Mouse (Mus musculus) CH12.LX (cell line): ENCODE data around the gene Psmd7.

Source experiments
- CTCF ChIP-seq, 2 experiments: IDR thresholded peaks in 1 of 2; conservative IDR thresholded peaks in 1 of 2; 2 replicates each; pipeline ENCODE4 v1.5.1; 2011 to 2012; ENCODE audit warnings: low read depth in 2 of 2, low read length in 2 of 2, improper control_type of control experiment in 1 of 2, inconsistent platforms in 1 of 2, mild to moderate bottlenecking in 1 of 2, moderate library complexity in 1 of 2
- JUND ChIP-seq: conservative IDR thresholded peaks from 2 replicates; pipeline ENCODE4 v1.6.1; 2011; ENCODE audit warnings: low read depth, low read length, improper control_type of control experiment
- POLR2A ChIP-seq: IDR thresholded peaks from 2 replicates; pipeline ENCODE4 v1.6.1; 2011; ENCODE audit warnings: low read depth, mild to moderate bottlenecking, improper control_type of control experiment, low read length
- POLR2AphosphoS2 ChIP-seq: IDR thresholded peaks from 2 replicates; pipeline ENCODE4 v1.6.1; 2011; ENCODE audit warnings: low read depth, low read length, improper control_type of control experiment
- SMC3 ChIP-seq: IDR thresholded peaks from 2 replicates; pipeline ENCODE4 v1.6.1; 2011; ENCODE audit warnings: low read depth, low read length, improper control_type of control experiment
- USF1 ChIP-seq: IDR thresholded peaks from 2 replicates; pipeline ENCODE4 v1.6.1; 2014; ENCODE audit warnings: low read depth, mild to moderate bottlenecking, inconsistent platforms, low read length, improper control_type of control experiment
- ZC3H11A ChIP-seq: IDR thresholded peaks from 2 replicates; pipeline ENCODE4 v1.6.1; 2012; ENCODE audit warnings: low read depth, mild to moderate bottlenecking, inconsistent platforms, low read length, improper control_type of control experiment
- ZKSCAN1 ChIP-seq: IDR thresholded peaks from 2 replicates; pipeline ENCODE4 v1.6.1; 2012; ENCODE audit warnings: low read depth, inconsistent platforms, low read length, improper control_type of control experiment, borderline replicate concordance
- ZNF384 ChIP-seq: IDR thresholded peaks from 2 replicates; pipeline ENCODE4 v1.6.1; 2012; ENCODE audit warnings: low read depth, low read length, improper control_type of control experiment, inconsistent platforms

- TF ChIP-seq ZKSCAN1: no peak
- TF ChIP-seq CTCF (conservative IDR thresholded peaks at IDR 0.05 in 1 of 2, IDR thresholded peaks at IDR 0.05 in 1 of 2; ENCODE audit: low read depth in 2 of 2, low read length in 2 of 2): no peak
- TF ChIP-seq USF1: no peak
- TF ChIP-seq JUND: no peak
- no peak for TF ChIP-seq POLR2AphosphoS2
- TF ChIP-seq ZNF384: no peak
- no peak for TF ChIP-seq SMC3
- TF ChIP-seq ZC3H11A: no peak
- no peak for TF ChIP-seq POLR2A
These were observed 20.5 kb upstream of the Psmd7 start for GRCm38 (mm10) chr8:107608751-107609150.
